In genomic region chr10:94045301-94045700, GRCm38 (mm10) we compare ENCODE assay signal across 28 mouse cellular contexts.
"Had no signal": no experiment of that assay in that cellular context is flagged by ENCODE, and none has a peak within 500 bp of the region (broad histone marks: within the 10 kb centered on the region; RNA-seq: fewer than 3 reads in every experiment).

No protein-coding gene starts in this region.

- H3K4me1 ChIP-seq: hindbrain, embryonic 12.5 days; hindbrain, embryonic 15.5 days had no signal

- H3K4me3 ChIP-seq: heart, embryonic 12.5 days; heart, embryonic 13.5 days; heart, embryonic 15.5 days; hindbrain, embryonic 10.5 days; hindbrain, embryonic 12.5 days; hindbrain, embryonic 13.5 days; hindbrain, embryonic 15.5 days; intestine, embryonic 15.5 days; kidney, embryonic 15.5 days; layer of hippocampus, adult 2 months; left cerebral cortex, adult 2 months had no signal

- DNase-seq: heart, postnatal 10 days; heart, postnatal 14 days; heart, postnatal 36 days; kidney, adult 11 months; kidney, adult 18-20 months; kidney, adult 2 months; kidney, adult 8-10 months; kidney, adult 9 months; kidney, postnatal 10 days; kidney, postnatal 14 days; kidney, postnatal 25 days; kidney, postnatal 4 days; layer of hippocampus, adult 9-11 months; layer of hippocampus, postnatal 36 days had no signal

- H3K27me3 ChIP-seq: heart, embryonic 12.5 days; heart, embryonic 13.5 days; heart, embryonic 15.5 days; hindbrain, embryonic 12.5 days; hindbrain, embryonic 13.5 days; hindbrain, embryonic 15.5 days; intestine, embryonic 15.5 days; kidney, embryonic 15.5 days had no signal

- H3K27ac ChIP-seq: heart, embryonic 13.5 days; heart, embryonic 15.5 days; hindbrain, embryonic 10.5 days; hindbrain, embryonic 12.5 days; hindbrain, embryonic 13.5 days; hindbrain, embryonic 14.5 days; hindbrain, embryonic 15.5 days; hindbrain, postnatal 0 days; intestine, embryonic 15.5 days; kidney, embryonic 15.5 days; kidney, postnatal 0 days; layer of hippocampus, adult 2 months; left cerebral cortex, adult 2 months had no signal
